Mouse (Mus musculus) retina, adult 2 months (tissue): ENCODE results near the gene Adprh.
"Not testable (repeated sequence)": the region's sequence is repeated elsewhere in the genome, so short reads cannot be mapped to it uniquely, and the experiment has no call there.

ENCODE experiments used
- DNase-seq: peaks from one replicate; pipeline ENCODE4 v3.0.0-alpha.2; 2012; ENCODE audit warnings: low read depth, low spot score

Adprh gene

GRCm38 (mm10) chr16:38452442-38453202, at the start of gene Adprh:
Gene Adprh, minus strand, starts transcription at chr16:38452703.
- peak; percentile 70 for DNase-seq

- DNase-seq = no peak
These were observed 44.2 kb upstream of the Adprh start for GRCm38 (mm10) chr16:38496604-38497140.

GRCm38 (mm10) chr16:38493890-38494289, 41.4 kb upstream of the Adprh start:
- DNase-seq = no peak

GRCm38 (mm10) chr16:38492551-38492950, 40.0 kb upstream of the Adprh start:
- DNase-seq = no peak

- no peak for DNase-seq
These were observed 31.2 kb upstream of the Adprh start for GRCm38 (mm10) chr16:38483582-38484309.

GRCm38 (mm10) chr16:38482780-38483562, 30.5 kb upstream of the Adprh start:
- DNase-seq = no peak

GRCm38 (mm10) chr16:38481327-38481726, 28.8 kb upstream of the Adprh start:
- no peak for DNase-seq

- DNase-seq = no peak
These were observed 25.8 kb upstream of the Adprh start for GRCm38 (mm10) chr16:38478296-38478695.

GRCm38 (mm10) chr16:38477241-38477608, 24.7 kb upstream of the Adprh start:
- DNase-seq = not testable (repeated sequence)

- no peak for DNase-seq
These were observed 24.1 kb upstream of the Adprh start for GRCm38 (mm10) chr16:38476312-38477240.

- no peak for DNase-seq
These were observed 23.3 kb upstream of the Adprh start for GRCm38 (mm10) chr16:38475681-38476311.

- DNase-seq = no peak
These were observed 22.3 kb upstream of the Adprh start for GRCm38 (mm10) chr16:38474677-38475286.

GRCm38 (mm10) chr16:38473661-38474060, 21.2 kb upstream of the Adprh start:
- no peak for DNase-seq

- no peak for DNase-seq
These were observed 20.0 kb upstream of the Adprh start for GRCm38 (mm10) chr16:38472507-38472873.

- DNase-seq = no peak
These were observed 19.4 kb upstream of the Adprh start for GRCm38 (mm10) chr16:38471697-38472506.

GRCm38 (mm10) chr16:38469437-38469836, 16.9 kb upstream of the Adprh start:
- no peak for DNase-seq

- no peak for DNase-seq
These were observed 16.2 kb upstream of the Adprh start for GRCm38 (mm10) chr16:38468706-38469018.

GRCm38 (mm10) chr16:38467917-38468705, 15.6 kb upstream of the Adprh start:
- no peak for DNase-seq
